Mouse (Mus musculus): ENCODE data around the gene Dlg2. TPM values are rescaled to one million over a fixed set of nuclear protein-coding genes. Genes with fewer than 3 reads are reported as not detected.

The Dlg2 gene
- polyA plus RNA-seq, 1 experiment from 2014 or later, result 6.3 TPM

GRCm38 (mm10) chr7:91432563-91432962, 956.1 kb downstream of the Dlg2 start:
- ATAC-seq (replicated peaks; ENCODE audit: low FRiP score, low TSS enrichment, low read depth) (no peak), DNase-seq (ENCODE audit: low spot score) (no peak)
- WGBS, result 93% methylated on average over 4 of the region's 4 CpGs
- Histone ChIP-seq H3K9me3 (ENCODE audit: control insufficient read depth, low read length) (no peaks in the 10 kb centered on the region), H3K4me1 (replicated peaks; ENCODE audit: control insufficient read depth, insufficient read depth, low read length) (no peaks in the 10 kb centered on the region), H3K9ac (ENCODE audit: low read length) (no peak overlapping the region), H3K27ac (ENCODE audit: low read depth) (no peak overlapping the region), H3K36me3 (ENCODE audit: control insufficient read depth, insufficient read depth, low read length) (no peaks in the 10 kb centered on the region), H3K4me3 (ENCODE audit: low read depth, low read length) (no peak overlapping the region), H3K4me2 (ENCODE audit: low read length) (no peak overlapping the region), H3K27me3 (replicated peaks; ENCODE audit: control insufficient read depth, insufficient read depth, low read length) (no peaks in the 10 kb centered on the region)

DNA sequence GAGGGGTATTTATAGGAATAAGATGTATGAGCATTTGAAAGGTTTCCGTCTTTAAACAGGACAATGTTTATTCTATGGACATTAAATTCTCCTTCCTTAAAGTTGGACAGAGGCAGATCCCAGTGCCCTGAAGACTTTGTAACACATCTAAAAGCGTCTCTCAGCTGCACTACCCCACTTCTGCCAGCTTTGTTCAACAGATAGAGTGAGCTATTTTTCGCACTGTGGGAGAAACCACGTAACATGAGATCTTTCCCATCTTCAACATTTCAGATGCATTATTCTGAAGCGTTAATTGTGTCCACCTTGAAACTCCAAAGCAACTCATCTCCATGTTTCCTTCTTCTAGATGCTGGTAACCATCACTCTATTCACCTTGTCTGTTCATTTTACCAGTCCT, 958.3 kb downstream of the Dlg2 start:
- no peak overlapping the region for H3K4me2 ChIP-seq (ENCODE audit: low read length)
- H3K9ac ChIP-seq (ENCODE audit: low read length), result no peak overlapping the region
- no peaks in the 10 kb centered on the region for H3K36me3 ChIP-seq (ENCODE audit: control insufficient read depth, insufficient read depth, low read length)
- H3K4me1 ChIP-seq (replicated peaks; ENCODE audit: control insufficient read depth, insufficient read depth, low read length), result no peaks in the 10 kb centered on the region
- no peaks in the 10 kb centered on the region for H3K27me3 ChIP-seq (replicated peaks; ENCODE audit: control insufficient read depth, insufficient read depth, low read length)
- ATAC-seq (replicated peaks; ENCODE audit: low FRiP score, low TSS enrichment, low read depth), result no peak
- no peak for DNase-seq (ENCODE audit: low spot score)
- WGBS, result 71% methylated on average over 5 of the region's 5 CpGs
- no peaks in the 10 kb centered on the region for H3K9me3 ChIP-seq (ENCODE audit: control insufficient read depth, low read length)
- H3K4me3 ChIP-seq (ENCODE audit: low read depth, low read length), result no peak overlapping the region
- no peak overlapping the region for H3K27ac ChIP-seq (ENCODE audit: low read depth)

- DNase-seq (ENCODE audit: low spot score), result no peak
- Histone ChIP-seq H3K27ac (ENCODE audit: low read depth) (no peak overlapping the region), H3K9me3 (ENCODE audit: control insufficient read depth, low read length) (no peaks in the 10 kb centered on the region), H3K4me3 (ENCODE audit: low read depth, low read length) (no peak overlapping the region), H3K4me1 (replicated peaks; ENCODE audit: control insufficient read depth, insufficient read depth, low read length) (peaks cover 3% of the 10 kb centered on the region; the same call in 1 of the 2 replicates), H3K27me3 (replicated peaks; ENCODE audit: control insufficient read depth, insufficient read depth, low read length) (no peaks in the 10 kb centered on the region), H3K36me3 (ENCODE audit: control insufficient read depth, insufficient read depth, low read length) (no peaks in the 10 kb centered on the region), H3K9ac (ENCODE audit: low read length) (no peak overlapping the region), H3K4me2 (ENCODE audit: low read length) (no peak overlapping the region)
- no peak for ATAC-seq (replicated peaks; ENCODE audit: low FRiP score, low TSS enrichment, low read depth)
- 78% methylated on average over 6 of the region's 6 CpGs for WGBS
Measured at GRCm38 (mm10) chr7:91440326-91440725, 963.9 kb downstream of the Dlg2 start.

DNA sequence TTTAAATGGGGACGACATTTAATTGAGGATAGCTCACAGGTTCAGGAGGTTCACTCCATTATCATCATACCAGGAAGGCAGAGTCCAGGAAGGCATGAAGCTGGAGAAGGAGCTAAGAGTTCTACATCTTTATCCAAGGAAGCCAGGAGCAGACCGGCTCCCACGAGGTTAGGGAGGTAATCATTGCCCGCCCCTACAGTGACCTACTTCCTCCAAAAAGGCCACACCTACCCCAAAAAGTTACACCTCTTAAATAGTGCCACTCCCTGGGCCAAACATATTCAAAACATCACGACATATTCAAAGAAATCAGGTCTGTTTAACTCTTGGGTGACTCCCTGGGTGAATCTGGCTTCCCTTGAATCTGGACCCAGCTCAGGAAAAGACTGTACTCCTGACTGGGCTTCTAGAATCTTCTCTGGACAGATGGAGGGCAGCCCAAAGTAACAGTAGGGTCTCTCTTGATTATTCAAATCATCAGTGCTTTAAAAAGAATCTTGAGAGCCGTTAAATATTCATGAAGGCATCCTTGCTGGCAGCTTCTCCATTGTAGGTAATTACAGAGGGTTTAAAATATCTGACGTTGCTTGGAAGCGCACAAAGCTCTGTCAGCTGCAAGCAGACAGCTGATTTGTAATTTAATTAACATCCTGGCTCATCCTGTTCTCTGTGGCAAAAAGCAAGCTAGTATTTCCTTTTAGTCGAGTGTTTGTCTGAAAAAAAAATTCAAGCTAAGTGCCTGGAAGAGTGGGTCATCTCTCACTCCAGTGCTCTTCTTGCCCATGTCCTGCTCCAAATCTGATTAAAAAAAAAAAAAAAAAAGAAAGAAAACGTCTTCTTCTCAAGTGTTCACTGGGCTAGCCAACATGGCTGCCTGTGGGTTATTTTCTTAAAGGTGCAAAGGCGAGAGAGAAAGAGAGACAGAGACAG, 966.2 kb downstream of the Dlg2 start:
- DNase-seq (ENCODE audit: low spot score) (no peak), ATAC-seq (replicated peaks; ENCODE audit: low FRiP score, low TSS enrichment, low read depth) (no peak)
- H3K4me3 ChIP-seq (ENCODE audit: low read depth, low read length), result no peak overlapping the region
- no peaks in the 10 kb centered on the region for H3K36me3 ChIP-seq (ENCODE audit: control insufficient read depth, insufficient read depth, low read length)
- peaks cover 3% of the 10 kb centered on the region; the same call in 1 of the 2 replicates for H3K4me1 ChIP-seq (replicated peaks; ENCODE audit: control insufficient read depth, insufficient read depth, low read length)
- 70% methylated on average over 11 of the region's 11 CpGs for WGBS
- H3K9me3 ChIP-seq (ENCODE audit: control insufficient read depth, low read length), result no peaks in the 10 kb centered on the region
- H3K9ac ChIP-seq (ENCODE audit: low read length), result no peak overlapping the region
- no peak overlapping the region for H3K4me2 ChIP-seq (ENCODE audit: low read length)
- no peaks in the 10 kb centered on the region for H3K27me3 ChIP-seq (replicated peaks; ENCODE audit: control insufficient read depth, insufficient read depth, low read length)
- no peak overlapping the region for H3K27ac ChIP-seq (ENCODE audit: low read depth)

DNA sequence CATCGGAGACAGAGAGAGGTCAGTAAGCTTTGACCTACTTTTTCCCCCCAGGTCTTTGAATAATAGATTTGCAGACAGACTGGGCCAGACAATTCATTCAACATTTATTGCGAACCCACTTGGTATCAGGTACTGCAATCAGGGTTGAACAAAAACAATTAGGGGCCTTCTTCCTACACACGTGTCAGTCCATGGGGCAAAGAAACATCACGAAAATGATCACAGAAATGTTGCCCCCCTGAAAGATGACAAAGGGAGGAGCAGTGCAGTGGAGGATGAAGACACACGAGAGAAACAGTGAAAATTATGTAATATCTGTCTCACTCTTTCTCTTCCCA, 966.9 kb downstream of the Dlg2 start:
- ATAC-seq (replicated peaks; ENCODE audit: low FRiP score, low TSS enrichment, low read depth), result no peak
- WGBS, result 85% methylated on average over 5 of the region's 5 CpGs

GRCm38 (mm10) chr7:91443913-91444312, 967.4 kb downstream of the Dlg2 start:
- ATAC-seq (replicated peaks; ENCODE audit: low FRiP score, low TSS enrichment, low read depth), result no peak
- Histone ChIP-seq H3K27me3 (replicated peaks; ENCODE audit: control insufficient read depth, insufficient read depth, low read length) (no peaks in the 10 kb centered on the region), H3K9me3 (ENCODE audit: control insufficient read depth, low read length) (no peaks in the 10 kb centered on the region), H3K9ac (ENCODE audit: low read length) (no peak overlapping the region), H3K4me3 (ENCODE audit: low read depth, low read length) (no peak overlapping the region), H3K27ac (ENCODE audit: low read depth) (no peak overlapping the region), H3K4me2 (ENCODE audit: low read length) (no peak overlapping the region), H3K4me1 (replicated peaks; ENCODE audit: control insufficient read depth, insufficient read depth, low read length) (peaks cover 3% of the 10 kb centered on the region; the same call in 1 of the 2 replicates), H3K36me3 (ENCODE audit: control insufficient read depth, insufficient read depth, low read length) (no peaks in the 10 kb centered on the region)
- no peak for DNase-seq (ENCODE audit: low spot score)
- 46% methylated on average over 3 of the region's 3 CpGs for WGBS

More for the DNA sequence above, 966.9 kb downstream of the Dlg2 start:
- H3K4me1 ChIP-seq (replicated peaks; ENCODE audit: control insufficient read depth, insufficient read depth, low read length), result peaks cover 3% of the 10 kb centered on the region; the same call in 1 of the 2 replicates
- H3K4me2 ChIP-seq (ENCODE audit: low read length), result no peak overlapping the region
- no peak overlapping the region for H3K27ac ChIP-seq (ENCODE audit: low read depth)
- no peak for DNase-seq (ENCODE audit: low spot score)
- no peak overlapping the region for H3K9ac ChIP-seq (ENCODE audit: low read length)
- no peaks in the 10 kb centered on the region for H3K9me3 ChIP-seq (ENCODE audit: control insufficient read depth, low read length)
- H3K27me3 ChIP-seq (replicated peaks; ENCODE audit: control insufficient read depth, insufficient read depth, low read length), result no peaks in the 10 kb centered on the region
- H3K36me3 ChIP-seq (ENCODE audit: control insufficient read depth, insufficient read depth, low read length), result no peaks in the 10 kb centered on the region
- H3K4me3 ChIP-seq (ENCODE audit: low read depth, low read length), result no peak overlapping the region

DNA sequence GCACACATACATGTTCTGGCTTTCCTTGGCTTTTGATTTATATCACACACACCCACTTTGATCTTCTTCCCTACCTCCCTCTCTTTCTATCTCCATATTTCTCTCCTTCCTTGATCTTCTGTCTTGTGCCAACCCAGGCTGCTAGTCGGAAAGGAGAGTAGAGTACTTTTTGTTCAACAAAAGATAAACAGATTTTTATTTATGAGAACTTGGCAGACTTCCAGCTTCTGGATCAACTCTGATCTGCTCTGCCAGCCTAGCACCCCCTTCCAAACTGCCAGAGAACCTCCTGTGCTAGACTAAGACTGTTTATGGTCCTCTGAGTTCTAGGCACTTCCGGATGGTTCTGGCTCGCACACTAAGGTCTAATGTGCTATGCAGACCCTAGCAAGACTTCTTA, 968.3 kb downstream of the Dlg2 start:
- Histone ChIP-seq H3K9ac (ENCODE audit: low read length) (no peak overlapping the region), H3K27ac (ENCODE audit: low read depth) (no peak overlapping the region), H3K4me1 (replicated peaks; ENCODE audit: control insufficient read depth, insufficient read depth, low read length) (peaks cover 3% of the 10 kb centered on the region; the same call in 1 of the 2 replicates), H3K36me3 (ENCODE audit: control insufficient read depth, insufficient read depth, low read length) (no peaks in the 10 kb centered on the region), H3K4me3 (ENCODE audit: low read depth, low read length) (no peak overlapping the region), H3K27me3 (replicated peaks; ENCODE audit: control insufficient read depth, insufficient read depth, low read length) (no peaks in the 10 kb centered on the region), H3K9me3 (ENCODE audit: control insufficient read depth, low read length) (no peaks in the 10 kb centered on the region), H3K4me2 (ENCODE audit: low read length) (no peak overlapping the region)
- no peak for ATAC-seq (replicated peaks; ENCODE audit: low FRiP score, low TSS enrichment, low read depth)
- 49% methylated on average over 3 of the region's 3 CpGs for WGBS
- no peak for DNase-seq (ENCODE audit: low spot score)

GRCm38 (mm10) chr7:91456796-91457195, 980.3 kb downstream of the Dlg2 start:
- ATAC-seq (replicated peaks; ENCODE audit: low FRiP score, low TSS enrichment, low read depth) (no peak), DNase-seq (ENCODE audit: low spot score) (no peak)
- no peak overlapping the region for H3K4me3 ChIP-seq (ENCODE audit: low read depth, low read length)
- no peaks in the 10 kb centered on the region for H3K4me1 ChIP-seq (replicated peaks; ENCODE audit: control insufficient read depth, insufficient read depth, low read length)
- no peak overlapping the region for H3K27ac ChIP-seq (ENCODE audit: low read depth)
- WGBS, result 2% methylated on average over 1 of the region's 1 CpGs
- H3K9me3 ChIP-seq (ENCODE audit: control insufficient read depth, low read length), result no peaks in the 10 kb centered on the region
- H3K36me3 ChIP-seq (ENCODE audit: control insufficient read depth, insufficient read depth, low read length), result no peaks in the 10 kb centered on the region
- H3K27me3 ChIP-seq (replicated peaks; ENCODE audit: control insufficient read depth, insufficient read depth, low read length), result no peaks in the 10 kb centered on the region
- H3K9ac ChIP-seq (ENCODE audit: low read length), result no peak overlapping the region
- H3K4me2 ChIP-seq (ENCODE audit: low read length), result no peak overlapping the region

DNA sequence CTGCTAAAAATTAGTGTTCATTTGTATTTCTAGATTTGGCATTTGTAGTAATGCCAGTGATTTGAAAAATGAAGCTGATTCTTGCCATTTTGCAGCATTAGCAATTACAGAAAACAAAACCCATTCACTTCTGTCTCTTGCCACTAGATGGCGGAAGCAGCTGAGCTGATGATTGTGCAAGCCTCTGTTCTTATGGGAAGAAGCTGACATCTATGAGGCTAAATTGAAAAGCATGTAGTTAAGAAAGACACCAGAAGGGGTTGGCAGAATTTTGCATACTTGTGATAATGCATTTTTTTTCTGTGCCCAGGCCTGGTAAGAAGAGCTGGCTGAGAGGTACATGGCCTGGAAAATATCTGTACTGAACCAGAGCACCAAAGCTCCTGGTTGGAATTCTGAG, 980.7 kb downstream of the Dlg2 start:
- ATAC-seq (replicated peaks; ENCODE audit: low FRiP score, low TSS enrichment, low read depth), result peak; percentile 68; the same call in 1 of the 2 replicates
- no peaks in the 10 kb centered on the region for H3K9me3 ChIP-seq (ENCODE audit: control insufficient read depth, low read length)
- no peak overlapping the region for H3K27ac ChIP-seq (ENCODE audit: low read depth)
- no peaks in the 10 kb centered on the region for H3K4me1 ChIP-seq (replicated peaks; ENCODE audit: control insufficient read depth, insufficient read depth, low read length)
- no peak overlapping the region for H3K4me3 ChIP-seq (ENCODE audit: low read depth, low read length)
- H3K9ac ChIP-seq (ENCODE audit: low read length), result no peak overlapping the region
- H3K36me3 ChIP-seq (ENCODE audit: control insufficient read depth, insufficient read depth, low read length), result no peaks in the 10 kb centered on the region
- WGBS, result 0% methylated on average over 1 of the region's 1 CpGs
- H3K27me3 ChIP-seq (replicated peaks; ENCODE audit: control insufficient read depth, insufficient read depth, low read length), result no peaks in the 10 kb centered on the region
- no peak overlapping the region for H3K4me2 ChIP-seq (ENCODE audit: low read length)
- peak; percentile 68 for DNase-seq (ENCODE audit: low spot score)

All from intestine, embryonic 14.5 days (tissue).